Mouse (Mus musculus) liver, adult 2 months (tissue): ENCODE measurements around the gene Bex4.

Source experiments
- CTCF ChIP-seq: fragments of 200-500 bp; IDR thresholded peaks from 2 replicates; pipeline ENCODE4 v1.5.1; 2011; ENCODE audit warnings: low read depth, low read length, control low read depth
- POLR2A ChIP-seq: fragments of 200-500 bp; IDR thresholded peaks from 2 replicates; pipeline ENCODE4 v1.6.1; 2011; ENCODE audit warnings: low read length, control low read depth; ENCODE audit not compliant: insufficient read depth; ENCODE audit errors: extremely low read depth

- TF ChIP-seq CTCF (no peak), POLR2A (no peak)
Observed at GRCm38 (mm10) chrX:136115419-136115961, 23.3 kb upstream of the Bex4 start.
